Mouse (Mus musculus): ENCODE results near the gene Olfm3. TPM values are rescaled to one million over a fixed set of nuclear protein-coding genes. Genes with fewer than 3 reads are reported as not detected.

Olfm3 gene
- total RNA-seq, 1 experiment from 2014 or later, result not detected

DNA sequence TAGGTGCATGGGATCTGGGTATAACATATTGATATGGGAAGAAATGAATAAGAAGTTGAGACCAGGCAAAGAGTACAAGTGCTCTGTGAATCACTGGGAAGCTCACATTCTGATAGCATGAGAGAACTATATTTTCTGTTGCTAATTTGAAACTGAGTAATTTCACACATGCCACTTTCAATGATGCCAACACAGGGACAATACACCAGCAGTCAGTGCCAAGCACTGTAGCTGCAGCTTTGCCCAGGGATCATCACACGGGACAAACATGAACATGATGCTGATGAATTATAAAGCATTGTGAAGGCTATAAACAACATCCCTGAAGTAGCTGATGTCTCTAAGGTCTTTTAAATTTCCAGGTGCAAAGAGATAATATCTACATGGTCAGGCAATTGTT is 161.0 kb downstream of the Olfm3 start:
- no peak for ATAC-seq (replicated peaks; ENCODE audit: low read depth, poor library complexity, severe bottlenecking)

DNA sequence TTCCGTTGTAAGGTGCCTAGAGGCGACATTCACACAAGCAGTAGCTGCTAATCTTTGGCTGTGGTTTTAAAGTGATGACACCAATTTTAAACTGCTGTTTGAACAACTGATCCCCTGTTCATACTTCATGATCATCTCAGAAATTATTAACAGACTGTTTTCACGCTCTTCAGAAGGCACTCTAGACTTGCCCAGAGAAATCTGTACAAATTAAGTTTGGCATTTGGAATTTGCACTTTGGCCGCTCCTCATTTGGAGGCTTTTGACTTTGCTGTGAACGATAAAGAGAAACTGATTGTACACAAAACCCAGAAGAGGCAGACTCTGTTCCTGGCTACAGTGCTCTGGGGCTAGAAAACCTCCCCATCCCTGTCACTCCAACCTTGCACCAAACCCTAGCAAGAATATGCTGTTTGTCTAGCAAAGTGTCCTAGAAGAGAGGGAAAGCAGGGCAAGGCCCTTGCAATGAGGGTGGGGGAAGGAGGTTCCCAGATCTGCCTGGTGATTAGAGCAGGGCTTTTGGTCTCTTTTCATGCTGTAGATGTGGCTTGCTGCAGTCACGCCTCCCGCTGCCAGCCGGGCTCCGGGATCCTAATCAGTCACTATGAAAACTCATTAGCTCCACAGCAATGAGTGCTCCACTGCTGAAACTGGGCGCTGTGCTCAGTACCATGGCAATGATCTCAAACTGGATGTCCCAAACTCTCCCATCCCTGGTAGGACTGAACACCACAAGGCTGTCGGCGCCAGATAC is 176.7 kb downstream of the Olfm3 start:
- no peak for ATAC-seq (replicated peaks; ENCODE audit: low read depth, poor library complexity, severe bottlenecking)

DNA sequence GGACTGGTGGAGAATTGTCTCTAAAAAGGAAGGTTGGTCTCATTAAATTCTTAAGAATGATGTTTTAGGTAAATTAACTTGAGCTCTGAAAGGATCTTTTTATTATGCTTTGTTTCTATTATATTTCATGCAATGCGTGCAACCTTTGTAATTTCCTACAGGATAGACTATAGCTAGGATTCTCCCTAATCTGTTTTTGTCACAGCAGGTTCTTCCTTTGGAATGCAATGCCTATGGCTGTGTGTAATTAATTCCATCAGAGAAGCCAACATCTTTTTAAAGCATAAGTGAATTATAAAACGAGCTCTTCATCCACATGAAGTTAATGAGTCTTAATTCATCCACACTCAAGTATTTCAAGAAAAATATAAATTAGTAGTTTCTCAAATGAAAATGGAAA is 177.5 kb downstream of the Olfm3 start:
- ATAC-seq (replicated peaks; ENCODE audit: low read depth, poor library complexity, severe bottlenecking), result no peak

DNA sequence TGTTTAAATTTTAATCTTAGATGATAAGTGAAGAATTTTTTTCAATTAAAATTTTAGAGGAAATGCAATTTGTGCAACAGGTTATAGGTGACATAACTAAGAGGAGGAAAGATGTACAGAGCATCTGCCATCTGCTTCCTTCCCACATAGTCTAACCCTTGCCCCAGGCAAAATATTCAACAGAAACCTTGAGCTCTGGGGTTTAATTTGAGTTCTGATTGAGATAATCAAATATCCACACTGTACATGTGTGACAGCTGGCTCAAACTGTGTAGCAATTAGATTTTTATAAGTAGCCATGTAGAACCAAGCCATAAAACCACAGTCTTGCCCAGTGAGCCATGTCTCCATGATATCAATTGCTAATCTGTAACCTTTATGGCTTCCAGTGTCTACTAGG is 179.1 kb downstream of the Olfm3 start:
- ATAC-seq (replicated peaks; ENCODE audit: low read depth, poor library complexity, severe bottlenecking), result no peak

DNA sequence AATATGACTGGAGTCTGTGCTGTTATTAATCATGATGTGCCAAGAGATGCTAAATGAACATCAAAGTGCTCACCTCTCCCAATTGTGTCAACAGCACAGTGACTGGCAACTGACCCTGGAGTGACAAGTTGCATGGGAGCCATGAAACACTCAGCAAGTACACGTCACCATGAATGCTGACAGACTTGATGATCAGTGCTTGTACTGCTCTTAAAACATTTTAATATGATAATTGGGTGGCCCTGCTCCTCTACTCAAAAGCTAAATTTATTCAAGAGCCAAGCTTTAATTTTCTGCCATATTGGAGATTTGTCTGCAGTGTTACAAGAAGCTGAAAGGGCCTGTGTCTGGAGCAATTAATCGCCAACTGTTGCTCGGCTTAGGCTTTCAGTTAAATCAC is 184.4 kb downstream of the Olfm3 start:
- no peak for ATAC-seq (replicated peaks; ENCODE audit: low read depth, poor library complexity, severe bottlenecking)

DNA sequence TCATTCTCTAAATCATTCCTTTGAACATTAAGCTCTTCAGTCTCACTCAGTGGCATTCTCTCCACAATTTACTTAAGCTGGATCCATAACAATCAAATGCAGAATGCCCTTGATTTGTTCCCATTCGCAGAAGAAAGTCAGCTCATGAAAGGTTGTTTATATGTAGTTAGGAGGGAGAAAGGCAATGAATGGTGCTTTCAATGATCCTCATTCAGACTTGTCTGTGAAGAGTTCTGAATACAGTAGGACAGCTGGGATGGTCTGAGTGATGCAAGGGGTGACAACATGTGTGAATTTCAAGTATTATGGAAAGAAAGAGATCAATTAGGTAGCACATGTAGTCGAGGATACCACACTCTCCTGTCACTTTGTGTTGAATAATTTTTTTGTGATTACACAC is 186.8 kb downstream of the Olfm3 start:
- ATAC-seq (replicated peaks; ENCODE audit: low read depth, poor library complexity, severe bottlenecking), result no peak

DNA sequence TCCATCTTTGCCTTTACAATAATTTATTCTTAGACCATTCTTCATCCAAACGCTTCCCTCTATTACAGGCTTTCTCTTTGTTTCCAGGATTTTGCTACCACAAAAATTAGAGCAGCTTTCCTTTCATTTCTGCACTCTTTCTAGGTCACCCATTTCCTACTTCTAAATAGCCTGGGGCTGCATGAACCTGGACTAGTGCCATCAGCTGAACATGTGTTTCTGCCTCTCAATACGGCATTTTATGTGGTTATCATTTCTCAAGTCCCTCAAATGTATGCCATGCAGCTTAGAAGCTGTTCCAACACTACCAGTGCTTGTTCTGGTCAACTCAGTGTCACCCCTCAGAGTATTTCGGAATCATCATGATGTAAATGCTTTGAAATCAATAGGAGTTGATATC is 191.6 kb downstream of the Olfm3 start:
- no peak for ATAC-seq (replicated peaks; ENCODE audit: low read depth, poor library complexity, severe bottlenecking)

DNA sequence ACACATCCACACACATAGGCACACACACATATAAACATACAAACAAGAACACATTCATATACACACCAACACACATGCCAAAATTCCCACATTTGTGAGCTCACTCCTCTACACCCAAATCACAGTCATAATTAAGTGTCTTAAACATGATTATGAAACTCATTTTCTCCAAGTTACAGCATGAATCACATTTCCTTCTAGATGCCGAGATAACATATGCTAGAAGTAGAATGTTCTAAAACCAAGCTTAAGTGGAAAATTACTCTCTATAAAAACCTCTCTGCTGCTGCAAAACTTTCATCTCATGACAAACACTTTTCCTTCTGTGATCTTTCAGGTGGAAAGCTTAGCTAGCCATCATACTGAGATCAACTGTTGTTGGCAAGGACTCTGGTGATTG is 195.7 kb downstream of the Olfm3 start:
- ATAC-seq (replicated peaks; ENCODE audit: low read depth, poor library complexity, severe bottlenecking), result no peak

DNA sequence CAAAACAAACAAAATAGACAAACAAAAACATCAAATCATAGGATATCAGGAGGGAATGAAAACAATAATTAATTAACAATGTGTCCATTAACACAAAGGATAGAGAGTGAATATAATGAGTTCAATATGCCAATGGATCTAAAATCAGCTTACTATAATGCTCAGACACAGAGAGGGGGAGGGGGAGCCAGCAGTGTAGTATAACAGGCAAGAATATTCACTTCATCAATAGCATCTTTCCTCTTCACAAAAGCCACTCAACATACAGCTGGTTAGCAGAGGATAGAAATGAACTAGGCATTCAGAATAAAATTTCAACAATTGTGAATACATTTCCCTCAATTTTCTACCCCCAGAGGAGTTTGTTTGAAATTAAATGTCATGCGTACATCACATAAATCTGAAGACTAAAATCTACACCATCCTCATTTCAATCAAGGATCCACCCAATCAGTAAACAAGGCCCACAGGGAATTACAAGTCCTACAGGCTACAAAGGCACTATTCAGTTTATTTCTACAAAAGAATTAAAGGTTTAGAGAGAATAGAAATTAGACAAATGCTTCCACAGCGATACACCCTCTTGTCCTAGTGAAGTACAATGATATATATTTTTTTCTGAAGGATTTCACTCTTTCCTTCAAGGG is 200.4 kb downstream of the Olfm3 start:
- ATAC-seq (replicated peaks; ENCODE audit: low read depth, poor library complexity, severe bottlenecking), result no peak

DNA sequence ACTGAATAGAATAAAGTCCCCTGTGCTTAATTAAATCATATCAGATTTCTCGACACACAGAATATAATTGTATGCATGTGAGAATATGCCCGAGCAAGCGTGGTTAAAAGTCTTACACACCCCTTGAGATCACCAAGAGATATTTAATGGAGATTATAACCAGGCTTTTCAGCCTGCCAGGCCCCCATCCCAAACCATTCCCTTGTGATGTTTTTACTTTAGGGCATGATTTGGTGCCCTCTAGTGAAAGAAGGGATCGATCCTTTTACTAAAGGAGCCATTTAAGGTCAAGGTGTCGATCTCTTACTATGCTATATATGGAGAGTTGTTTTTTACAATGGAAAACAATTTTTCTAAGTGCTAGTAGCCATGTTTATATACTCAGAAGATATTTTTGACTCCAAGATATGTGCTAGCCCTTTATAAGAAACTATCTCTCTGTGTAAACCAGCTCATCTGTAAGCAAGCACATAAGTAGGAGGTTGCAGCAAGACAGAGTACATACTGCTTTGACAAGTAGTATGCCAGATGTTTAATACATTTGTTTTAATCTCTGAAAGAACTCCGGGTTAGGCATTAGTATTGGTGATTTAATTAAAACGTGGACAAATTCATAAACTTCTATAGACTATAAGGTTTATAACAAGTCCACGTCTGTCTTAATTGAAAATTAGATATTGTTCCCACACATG is 201.1 kb downstream of the Olfm3 start:
- ATAC-seq (replicated peaks; ENCODE audit: low read depth, poor library complexity, severe bottlenecking), result no peak

DNA sequence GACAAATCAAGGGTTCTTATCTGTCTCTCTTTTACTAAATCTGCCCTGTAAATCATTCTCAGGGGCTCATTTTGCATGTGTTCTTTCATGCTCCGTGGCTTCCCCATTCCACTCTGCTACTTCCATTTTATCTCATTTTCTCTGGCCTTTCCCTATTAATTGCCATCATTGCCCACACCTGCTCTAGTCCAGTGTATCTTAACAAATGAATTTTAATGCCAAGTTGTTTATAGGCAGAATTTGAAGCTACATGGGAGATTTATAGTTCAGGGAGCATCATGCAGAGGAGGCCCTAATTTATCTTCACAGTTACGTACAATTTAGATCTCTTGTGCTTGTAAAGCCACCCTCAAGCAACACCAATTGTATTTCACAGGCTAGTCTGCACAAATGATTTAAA is 241.8 kb downstream of the Olfm3 start:
- ATAC-seq (replicated peaks; ENCODE audit: low read depth, poor library complexity, severe bottlenecking), result no peak

DNA sequence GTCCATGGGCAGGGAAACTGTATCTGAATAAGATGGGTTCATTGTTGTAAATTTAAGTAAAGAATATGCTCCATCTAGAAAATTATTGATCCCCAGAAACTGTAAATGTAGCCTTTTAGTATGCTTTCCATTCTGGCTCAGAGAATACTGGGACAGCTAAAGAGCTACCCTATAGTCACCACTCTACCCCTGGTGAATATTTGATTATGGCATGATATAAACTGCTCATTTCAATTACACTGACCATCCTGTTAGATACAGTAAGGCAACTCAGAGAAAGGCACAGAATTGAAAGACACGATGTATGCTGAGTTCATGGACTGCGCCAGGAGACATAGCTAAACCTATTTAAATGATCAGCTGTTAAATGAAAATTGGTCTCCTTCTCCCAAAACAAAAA is 242.4 kb downstream of the Olfm3 start:
- no peak for ATAC-seq (replicated peaks; ENCODE audit: low read depth, poor library complexity, severe bottlenecking)

DNA sequence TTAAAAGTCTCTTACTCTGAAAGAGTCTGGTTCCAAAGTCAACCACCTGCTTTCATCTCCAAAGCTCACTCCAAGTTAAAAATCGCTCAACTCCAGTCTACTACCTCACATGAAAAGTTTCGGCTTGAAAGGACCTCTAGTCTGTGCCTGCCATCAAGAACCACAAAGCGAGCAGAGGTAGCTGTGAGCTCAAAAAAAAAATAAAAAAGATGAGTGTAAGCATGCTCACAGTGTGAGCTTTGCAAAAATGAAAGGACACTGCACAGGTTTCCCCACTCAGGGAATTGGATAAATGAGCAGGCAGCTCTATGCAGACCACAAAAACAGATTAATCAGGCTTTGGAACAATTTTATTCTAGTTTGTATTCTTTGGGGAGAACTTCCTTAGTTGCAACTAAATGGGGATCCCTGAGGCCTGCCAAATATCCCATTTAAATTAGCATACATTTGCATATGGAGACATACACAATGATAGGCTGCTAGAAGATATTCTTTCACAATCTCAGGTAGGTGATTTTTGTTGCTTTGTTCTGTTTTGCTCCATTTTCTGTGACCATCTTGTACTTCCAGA is 255.1 kb downstream of the Olfm3 start:
- ATAC-seq (replicated peaks; ENCODE audit: low read depth, poor library complexity, severe bottlenecking), result no peak

DNA sequence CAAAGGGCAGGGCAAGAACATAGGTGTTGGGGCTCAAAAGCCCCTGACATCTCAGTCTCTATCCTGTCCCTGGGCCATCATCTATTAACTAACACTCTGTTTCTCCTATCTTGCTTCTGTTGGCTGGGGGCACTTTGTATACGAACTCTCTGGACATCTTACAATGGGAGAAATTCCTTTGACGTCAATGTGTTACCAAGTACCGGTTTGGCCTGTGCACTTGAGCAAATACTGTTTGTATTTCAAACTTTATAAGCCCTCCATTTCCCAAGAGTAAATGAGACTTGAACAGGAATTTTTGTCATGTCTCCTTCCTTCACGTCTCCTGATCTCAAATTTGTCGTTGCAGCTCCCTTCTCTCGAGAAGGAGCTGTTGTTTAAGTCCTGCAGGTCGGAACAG is 270.7 kb downstream of the Olfm3 start:
- ATAC-seq (replicated peaks; ENCODE audit: low read depth, poor library complexity, severe bottlenecking), result no peak

Data from common myeloid progenitor, adult 5-6 weeks (primary cell).